Mouse (Mus musculus) liver, adult 2 months (tissue): ENCODE measurements at regions not wholly inside any gene's neighbourhood (a gene's known extent, or its start where the extent isn't known, plus 50 kb on each side); places are given as distances from the start of the nearest gene placed in this dataset.

Source experiments
- DNase-seq: peaks from one replicate; pipeline ENCODE4 v3.0.0-alpha.2; 2011; ENCODE audit warnings: low read depth, low spot score; ENCODE audit errors: extremely low read depth
- H3K27ac ChIP-seq: fragments of 200-500 bp; replicated peaks from 2 replicates; pipeline ENCODE4 v1.5.1; 2012; ENCODE audit warnings: low read depth, mild to moderate bottlenecking, control low read depth, inconsistent platforms, low read length; ENCODE audit not compliant: insufficient read depth
- H3K27me3 ChIP-seq: fragments of 200-500 bp; 2 replicates; pipeline ENCODE4 v1.6.1; 2012; ENCODE audit warnings: mild to moderate bottlenecking, moderate library complexity, low read length, inconsistent platforms; ENCODE audit not compliant: control insufficient read depth, insufficient read depth
- H3K36me3 ChIP-seq: fragments of 200-500 bp; 2 replicates; pipeline ENCODE4 v1.6.1; 2012; ENCODE audit warnings: low read length, inconsistent platforms; ENCODE audit not compliant: control insufficient read depth, insufficient read depth
- H3K4me1 ChIP-seq: fragments of 200-500 bp; 2 replicates; pipeline ENCODE4 v1.6.1; 2011; ENCODE audit warnings: low read length; ENCODE audit not compliant: control insufficient read depth, insufficient read depth
- H3K4me3 ChIP-seq: fragments of 200-500 bp; 2 replicates; pipeline ENCODE4 v1.5.1; 2011; ENCODE audit warnings: low read depth, mild to moderate bottlenecking, control low read depth, low read length, moderate library complexity; ENCODE audit not compliant: insufficient read depth
- H3K79me2 ChIP-seq: fragments of 200-500 bp; 2 replicates; pipeline ENCODE4 v1.6.1; 2012; ENCODE audit warnings: inconsistent platforms, mild to moderate bottlenecking, low read length, moderate library complexity; ENCODE audit not compliant: control insufficient read depth, insufficient read depth
- H3K9ac ChIP-seq: fragments of 200-500 bp; 2 replicates; pipeline ENCODE4 v1.6.1; 2012; ENCODE audit warnings: low read depth, mild to moderate bottlenecking, control low read depth, inconsistent platforms, low read length
- CTCF ChIP-seq: fragments of 200-500 bp; IDR thresholded peaks from 2 replicates; pipeline ENCODE4 v1.5.1; 2011; ENCODE audit warnings: low read depth, low read length, control low read depth
- POLR2A ChIP-seq: fragments of 200-500 bp; IDR thresholded peaks from 2 replicates; pipeline ENCODE4 v1.6.1; 2011; ENCODE audit warnings: low read length, control low read depth; ENCODE audit not compliant: insufficient read depth; ENCODE audit errors: extremely low read depth
- WGBS: fragments of 180-500 bp; shearing (Covaris S2); methylation state at CpG from one replicate; pipeline ENCODE4 v1.1.7; 2018; 5-methylcytosine and 5-hydroxymethylcytosine counted together

DNA sequence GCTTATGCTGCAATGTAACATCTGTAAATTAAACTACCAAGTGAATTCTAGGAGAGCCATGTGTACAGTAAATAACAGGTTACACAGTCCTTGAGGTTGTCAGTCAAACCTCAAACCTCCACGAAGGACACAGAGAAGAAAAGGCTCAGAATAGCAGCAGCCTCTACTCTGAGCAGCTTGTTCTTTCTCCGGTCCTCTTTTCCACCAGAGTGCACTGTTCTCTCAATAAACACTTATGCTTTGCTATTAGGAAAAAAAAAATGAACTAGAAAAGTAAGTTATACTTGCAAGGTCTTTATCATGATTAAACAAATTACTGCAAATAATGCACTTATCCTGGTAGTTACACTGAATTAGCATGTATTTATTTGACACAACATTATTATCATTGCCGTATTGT is 89.6 kb downstream of the Amy2a5 start:
- no peaks in the 10 kb centered on the region for H3K4me1 ChIP-seq
- no peaks in the 10 kb centered on the region for H3K36me3 ChIP-seq
- H3K79me2 ChIP-seq: no peaks in the 10 kb centered on the region
- H3K4me3 ChIP-seq: no peak overlapping the region
- no peak for TF ChIP-seq POLR2A
- TF ChIP-seq CTCF: peak; percentile 1; the same call in 1 of the 2 replicates
- no peaks in the 10 kb centered on the region for H3K27me3 ChIP-seq
- H3K27ac ChIP-seq: no peak overlapping the region
- peak; percentile 8 for DNase-seq
- no peak overlapping the region for H3K9ac ChIP-seq
- 43% methylated on average over 3 of the region's 3 CpGs for WGBS

DNA sequence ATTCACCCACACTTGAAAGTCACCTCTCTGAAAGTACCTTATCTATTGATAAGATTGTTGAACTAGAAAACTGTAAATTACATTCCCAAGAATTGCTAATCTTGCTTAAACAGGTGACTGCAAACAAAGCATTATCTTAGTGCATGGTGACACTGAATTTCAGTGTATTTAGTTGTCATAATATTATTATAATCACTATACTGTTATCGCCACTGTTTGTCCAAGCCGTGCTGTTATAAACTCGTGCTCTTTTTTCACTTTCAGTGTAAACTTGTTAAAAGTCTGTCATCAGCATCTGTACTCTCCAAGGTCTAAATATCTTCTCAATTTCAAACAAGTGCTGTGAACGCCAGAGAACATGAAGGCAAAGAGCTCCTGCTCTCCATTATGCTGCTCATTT is 96.3 kb downstream of the Amy2a5 start:
- TF ChIP-seq POLR2A (no peak), CTCF (no peak)
- H3K36me3 ChIP-seq: no peaks in the 10 kb centered on the region
- H3K27me3 ChIP-seq: no peaks in the 10 kb centered on the region
- no peaks in the 10 kb centered on the region for H3K4me1 ChIP-seq
- H3K79me2 ChIP-seq: no peaks in the 10 kb centered on the region
- no peak for DNase-seq
- H3K27ac ChIP-seq: no peak overlapping the region
- H3K9ac ChIP-seq: no peak overlapping the region
- 59% methylated on average over 4 of the region's 4 CpGs for WGBS
- H3K4me3 ChIP-seq: no peak overlapping the region
